Mouse (Mus musculus) lung, embryonic 14.5 days (tissue): ENCODE results near the gene Ptpn14. TPM values are rescaled to one million over a fixed set of nuclear protein-coding genes. Genes with fewer than 3 reads are reported as not detected.
A peak's percentile ranks its signal among the peaks of the same experiment; 100 is the strongest.

Experiments
- ATAC-seq: fragments of 200-750 bp; cut with Nextera tagmentation; 2 replicates; pipeline ENCODE4 v1.8.0; 2017; ENCODE audit warnings: mild to moderate bottlenecking, moderate TSS enrichment, moderate library complexity; ENCODE audit not compliant: insufficient read depth
- DNase-seq: peaks from one replicate; pipeline ENCODE4 v3.0.0-alpha.2; 2015
- H3K27ac ChIP-seq: fragments of 300-500 bp; sonication (generic); 2 replicates; pipeline ENCODE4 v1.5.1; 2014; ENCODE audit warnings: low read depth, mild to moderate bottlenecking, moderate library complexity
- H3K27me3 ChIP-seq: fragments of 300-500 bp; sonication (generic); 2 replicates; pipeline ENCODE4 v1.6.1; 2014; ENCODE audit warnings: low read length, control low read depth; ENCODE audit not compliant: insufficient read depth
- H3K36me3 ChIP-seq: fragments of 300-500 bp; sonication (generic); 2 replicates; pipeline ENCODE4 v1.6.1; 2014; ENCODE audit warnings: control low read depth; ENCODE audit not compliant: insufficient read depth
- H3K4me1 ChIP-seq: fragments of 300-500 bp; sonication (generic); 2 replicates; pipeline ENCODE4 v1.6.1; 2014; ENCODE audit warnings: antibody characterized with exemption, control low read depth; ENCODE audit not compliant: insufficient read depth
- H3K4me2 ChIP-seq: fragments of 300-500 bp; sonication (generic); 2 replicates; pipeline ENCODE4 v1.6.1; 2014; ENCODE audit warnings: mild to moderate bottlenecking
- H3K4me3 ChIP-seq: fragments of 300-500 bp; sonication (generic); 2 replicates; pipeline ENCODE4 v1.5.1; 2014; ENCODE audit warnings: low read depth, low read length
- H3K9ac ChIP-seq: fragments of 300-500 bp; sonication (generic); 2 replicates; pipeline ENCODE4 v1.6.1; 2014
- H3K9me3 ChIP-seq: fragments of 300-500 bp; sonication (generic); 2 replicates; pipeline ENCODE4 v1.6.1; 2016; ENCODE audit warnings: low read depth, low read length, control low read depth
- CTCF ChIP-seq: IDR thresholded peaks from 2 replicates; pipeline ENCODE4 v1.5.1; 2016; ENCODE audit warnings: antibody characterized with exemption, low read depth
- WGBS: fragments of 180-500 bp; shearing (Covaris S2); extraction: QIAGEN DNeasy Blood & Tissue Kit; methylation state at CpG from one replicate; pipeline ENCODE4 v1.1.7; 2014; 5-methylcytosine and 5-hydroxymethylcytosine counted together
- polyA plus RNA-seq: library from polyadenylated mRNA; unstranded; fragments of >200 nt; fragmentation: Nextera tagmentation; extraction: Ambion mirVana; gene quantifications from 2 replicates; pipeline ENCODE4 v1.2.1, GENCODE M21; 2014

Ptpn14 gene
- polyA plus RNA-seq, 1 experiment from 2014 or later = 10.3 TPM

DNA sequence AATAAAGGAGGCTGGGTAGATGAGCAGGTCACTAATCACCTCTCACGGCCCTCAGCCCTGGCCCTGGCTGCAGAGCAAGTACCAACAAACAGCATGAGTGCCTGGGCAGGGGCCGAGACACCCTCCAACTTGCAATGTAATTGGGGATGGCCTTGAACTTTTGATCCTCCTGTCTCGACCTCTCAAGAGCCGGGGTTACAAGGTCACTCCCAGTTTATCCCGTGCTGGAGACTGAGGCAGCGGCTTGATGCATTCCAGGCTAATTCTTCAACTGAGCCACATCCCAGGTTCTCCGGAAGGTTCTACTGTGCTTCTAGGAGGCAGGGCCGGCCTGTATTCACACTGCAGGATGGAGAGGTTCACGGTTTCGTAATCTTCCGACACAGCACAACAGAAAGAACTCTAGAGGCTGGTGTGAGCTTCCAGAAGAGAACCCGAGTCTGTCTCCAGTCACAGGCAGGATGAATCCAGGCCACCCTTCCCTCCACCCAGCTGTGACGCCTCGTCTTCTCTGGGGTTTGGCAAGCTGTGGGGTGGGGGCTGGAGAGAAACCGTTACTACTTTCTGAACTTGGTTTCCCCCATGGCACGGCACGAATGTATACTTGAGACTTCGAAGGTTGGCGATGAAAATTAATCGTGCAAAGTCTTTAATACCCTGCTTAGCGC lies 185.2 kb downstream of the Ptpn14 start:
- TF ChIP-seq CTCF = no peak
- no peaks in the 10 kb centered on the region for H3K27me3 ChIP-seq
- ATAC-seq (no peak), DNase-seq (peak; percentile 28)
- H3K9ac ChIP-seq = no peak overlapping the region
- no peak overlapping the region for H3K27ac ChIP-seq
- H3K4me1 ChIP-seq = peaks cover 27% of the 10 kb centered on the region
- peaks cover 21% of the 10 kb centered on the region for H3K36me3 ChIP-seq
- H3K4me2 ChIP-seq = no peak overlapping the region
- WGBS = 76% methylated on average over 21 of the region's 21 CpGs
- H3K9me3 ChIP-seq = no peaks in the 10 kb centered on the region
- no peak overlapping the region for H3K4me3 ChIP-seq

DNA sequence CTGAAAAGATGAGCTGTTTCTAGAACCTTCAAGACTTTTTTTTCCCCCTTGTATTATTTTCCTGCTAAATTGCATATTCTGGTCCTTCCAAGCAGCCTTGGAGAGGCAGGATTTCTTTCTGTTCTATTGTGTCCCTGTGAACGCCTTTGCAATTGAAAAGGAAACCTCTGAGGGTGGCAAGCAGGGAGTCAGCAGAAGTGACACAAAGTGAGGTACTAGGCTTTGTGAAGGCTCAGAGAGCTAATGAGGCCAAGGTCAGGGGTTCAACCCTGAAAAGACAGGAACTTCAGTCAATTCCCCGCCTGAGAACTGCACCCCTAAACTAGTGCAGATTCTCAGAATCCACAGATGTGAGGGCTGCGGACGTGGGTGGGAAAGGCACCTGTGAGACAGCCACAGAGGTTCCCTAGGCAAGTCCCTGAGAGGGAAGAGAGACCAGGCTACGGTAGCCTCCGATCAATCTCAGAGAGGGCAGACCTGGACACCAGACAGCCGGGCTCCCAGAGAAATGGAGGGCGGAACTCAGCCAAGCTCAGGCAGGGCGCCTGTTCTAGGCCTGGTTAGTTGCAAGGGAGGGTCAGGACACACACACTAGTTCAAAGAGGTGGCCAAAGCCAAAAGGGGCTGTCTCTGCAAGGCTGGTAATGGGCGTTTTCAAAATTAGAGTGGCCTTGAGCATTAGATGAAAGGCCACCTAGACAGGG lies 188.5 kb downstream of the Ptpn14 start:
- H3K4me1 ChIP-seq = peaks cover 15% of the 10 kb centered on the region
- 71% methylated on average over 10 of the region's 10 CpGs for WGBS
- ATAC-seq (no peak), DNase-seq (no peak)
- peaks cover 8% of the 10 kb centered on the region; the same call in 1 of the 2 replicates for H3K36me3 ChIP-seq
- H3K9ac ChIP-seq = no peak overlapping the region
- H3K27ac ChIP-seq = no peak overlapping the region; the same call in 1 of the 2 replicates
- no peaks in the 10 kb centered on the region for H3K27me3 ChIP-seq
- H3K4me3 ChIP-seq = no peak overlapping the region
- TF ChIP-seq CTCF = no peak
- no peaks in the 10 kb centered on the region for H3K9me3 ChIP-seq
- H3K4me2 ChIP-seq = no peak overlapping the region

DNA sequence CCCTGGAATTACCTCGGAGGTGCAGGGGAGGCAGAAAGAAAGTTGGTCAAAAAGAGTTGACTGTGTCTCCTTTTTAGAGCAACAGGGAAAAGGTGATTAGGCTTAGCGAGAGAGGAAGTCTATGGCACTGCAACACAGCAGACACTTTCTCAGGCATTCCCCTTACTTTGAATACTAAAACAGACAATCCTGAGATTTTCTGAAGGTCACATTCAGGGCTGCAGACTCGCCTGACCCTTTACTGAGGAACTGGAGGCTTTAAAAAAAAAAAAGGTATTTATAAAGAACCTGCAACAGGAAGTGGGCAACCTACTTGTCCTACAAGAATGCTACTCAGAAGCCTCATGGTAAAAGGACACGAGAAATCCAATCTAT lies 189.0 kb downstream of the Ptpn14 start:
- no peak for TF ChIP-seq CTCF
- H3K27me3 ChIP-seq = no peaks in the 10 kb centered on the region
- H3K36me3 ChIP-seq = peaks cover 8% of the 10 kb centered on the region; the same call in 1 of the 2 replicates
- no peak for DNase-seq
- no peak overlapping the region for H3K27ac ChIP-seq
- peaks cover 12% of the 10 kb centered on the region for H3K4me1 ChIP-seq
- H3K4me2 ChIP-seq = no peak overlapping the region
- no peak overlapping the region for H3K4me3 ChIP-seq
- H3K9ac ChIP-seq = no peak overlapping the region
- ATAC-seq = no peak
- WGBS = 51% methylated on average over 4 of the region's 4 CpGs
- no peaks in the 10 kb centered on the region for H3K9me3 ChIP-seq

DNA sequence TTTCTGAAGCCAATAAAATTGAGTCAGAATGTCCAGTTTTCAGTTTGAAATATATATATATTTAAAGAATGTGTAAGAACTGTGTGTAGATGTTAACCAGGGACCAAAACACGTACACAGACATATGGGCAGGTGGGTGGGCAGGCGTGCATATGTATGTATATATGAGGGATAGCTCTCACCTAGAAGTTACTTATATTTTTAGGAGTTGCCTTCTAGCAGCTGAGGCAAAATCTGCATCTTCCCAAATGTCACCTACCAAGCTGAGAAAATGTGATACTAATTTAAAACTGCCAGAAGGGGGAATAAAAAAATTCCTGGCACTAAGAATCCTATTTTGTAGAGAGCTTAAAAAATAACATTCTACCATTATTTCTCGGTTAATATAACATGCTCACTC lies 191.7 kb downstream of the Ptpn14 start:
- Histone ChIP-seq H3K4me3 (no peak overlapping the region), H3K4me2 (no peak overlapping the region), H3K9ac (no peak overlapping the region), H3K36me3 (no peaks in the 10 kb centered on the region), H3K27me3 (no peaks in the 10 kb centered on the region), H3K27ac (no peak overlapping the region), H3K9me3 (no peaks in the 10 kb centered on the region), H3K4me1 (peaks cover 7% of the 10 kb centered on the region; the same call in 1 of the 2 replicates)
- WGBS = 86% methylated on average over 3 of the region's 3 CpGs
- no peak for ATAC-seq
- no peak for TF ChIP-seq CTCF
- DNase-seq = no peak

DNA sequence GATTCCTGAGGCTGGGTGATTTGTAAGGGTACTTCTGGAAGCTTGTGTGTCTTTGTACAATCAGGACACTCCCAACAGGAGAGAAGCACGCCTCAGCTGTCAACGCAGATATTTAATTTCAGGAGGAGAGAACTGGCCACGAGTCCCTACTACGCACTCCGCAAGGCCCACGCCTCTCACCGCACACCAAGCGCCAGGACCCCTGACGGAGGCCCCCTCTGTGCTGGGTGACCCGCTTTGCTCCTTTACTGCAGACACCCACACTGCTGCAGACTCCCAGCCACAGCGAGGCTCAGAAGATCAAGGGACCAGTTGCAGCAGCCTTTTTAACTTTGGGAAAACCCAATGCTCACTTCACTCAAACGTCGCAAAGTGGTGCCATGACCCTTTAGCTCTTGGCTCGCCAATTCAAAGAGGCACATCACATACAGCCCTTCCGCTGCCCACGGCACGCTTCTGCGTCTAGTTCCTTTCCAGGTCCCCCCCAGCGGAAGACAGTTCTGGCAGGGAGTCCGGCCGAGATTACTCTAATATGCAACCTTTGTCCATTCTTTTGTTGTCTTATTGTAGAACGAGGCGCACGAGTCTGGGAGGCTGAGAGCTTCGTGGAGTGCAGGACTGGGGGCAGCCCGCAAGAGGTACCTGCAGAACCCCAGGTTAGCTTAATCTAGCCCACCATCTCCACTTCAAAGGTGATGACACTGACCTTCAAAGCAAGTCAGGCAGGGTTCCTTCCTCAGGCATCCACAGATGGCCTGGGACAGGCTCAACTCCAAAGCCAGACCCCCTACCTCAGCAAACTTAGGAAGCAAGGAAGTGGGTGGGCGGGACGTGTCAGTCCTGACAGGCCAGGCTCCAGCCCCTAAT lies 192.9 kb downstream of the Ptpn14 start:
- Histone ChIP-seq H3K4me1 (peaks cover 7% of the 10 kb centered on the region; the same call in 1 of the 2 replicates), H3K36me3 (no peaks in the 10 kb centered on the region), H3K9me3 (no peaks in the 10 kb centered on the region), H3K27ac (peak overlapping the region; percentile 86; the same call in 1 of the 2 replicates), H3K27me3 (no peaks in the 10 kb centered on the region), H3K4me2 (peak overlapping the region; percentile 93), H3K4me3 (peak overlapping the region; percentile 82), H3K9ac (peak overlapping the region; percentile 90)
- 28% methylated on average over 28 of the region's 28 CpGs for WGBS
- no peak for TF ChIP-seq CTCF
- peak; percentile 50 for ATAC-seq
- peak; percentile 61 for DNase-seq

DNA sequence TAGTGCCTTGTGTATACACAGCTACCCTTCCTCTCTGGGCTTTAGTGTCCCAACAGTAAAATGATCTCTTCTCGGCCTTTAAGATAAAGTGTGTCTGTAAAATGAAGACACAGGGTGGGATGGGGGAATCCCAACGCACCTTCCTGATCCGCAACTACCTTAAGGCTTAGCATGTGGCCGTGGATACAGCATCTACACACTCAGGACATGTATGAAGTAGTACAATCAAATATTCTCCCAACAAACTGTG lies 193.4 kb downstream of the Ptpn14 start:
- DNase-seq (no peak), ATAC-seq (no peak)
- Histone ChIP-seq H3K9me3 (no peaks in the 10 kb centered on the region), H3K36me3 (no peaks in the 10 kb centered on the region), H3K27me3 (no peaks in the 10 kb centered on the region), H3K4me2 (peak overlapping the region; percentile 93), H3K4me3 (peak overlapping the region; percentile 82), H3K27ac (peak overlapping the region; percentile 86), H3K9ac (peak overlapping the region; percentile 90), H3K4me1 (peaks cover 7% of the 10 kb centered on the region; the same call in 1 of the 2 replicates)
- WGBS = 2% methylated on average over 4 of the region's 4 CpGs
- TF ChIP-seq CTCF = no peak
